Mouse (Mus musculus): ENCODE measurements at regions not wholly inside any gene's neighbourhood (a gene's known extent, or its start where the extent isn't known, plus 50 kb on each side); places are given as distances from the start of the nearest gene placed in this dataset.

GRCm38 (mm10) chr3:115793344-115794059 lies 78.6 kb upstream of the S1pr1 start:
- Histone ChIP-seq H3K4me3 (ENCODE audit: control insufficient read depth, insufficient read depth, low read length) (no peak overlapping the region), H3K36me3 (ENCODE audit: control insufficient read depth, insufficient read depth, low read length) (no peaks in the 10 kb centered on the region), H3K27me3 (ENCODE audit: control insufficient read depth, insufficient read depth, low read length) (no peaks in the 10 kb centered on the region), H3K4me1 (replicated peaks; ENCODE audit: control insufficient read depth, insufficient read depth, low read length) (peaks cover 7% of the 10 kb centered on the region), H3K27ac (ENCODE audit: control insufficient read depth, insufficient read depth, low read length) (no peak overlapping the region; the same call in 1 of the 2 replicates)
- no peak for TF ChIP-seq POLR2A (IDR thresholded peaks at IDR 0.05; ENCODE audit: control insufficient read depth, extremely low read depth, insufficient read depth, low read length, poor library complexity)
- TF ChIP-seq CTCF (IDR thresholded peaks at IDR 0.05; ENCODE audit: borderline replicate concordance, control insufficient read depth, extremely low read depth, insufficient read depth, low read length, poor library complexity) = no peak
- peak; percentile 22 for DNase-seq
- 23% methylated on average over 12 of the region's 12 CpGs for WGBS

DNA sequence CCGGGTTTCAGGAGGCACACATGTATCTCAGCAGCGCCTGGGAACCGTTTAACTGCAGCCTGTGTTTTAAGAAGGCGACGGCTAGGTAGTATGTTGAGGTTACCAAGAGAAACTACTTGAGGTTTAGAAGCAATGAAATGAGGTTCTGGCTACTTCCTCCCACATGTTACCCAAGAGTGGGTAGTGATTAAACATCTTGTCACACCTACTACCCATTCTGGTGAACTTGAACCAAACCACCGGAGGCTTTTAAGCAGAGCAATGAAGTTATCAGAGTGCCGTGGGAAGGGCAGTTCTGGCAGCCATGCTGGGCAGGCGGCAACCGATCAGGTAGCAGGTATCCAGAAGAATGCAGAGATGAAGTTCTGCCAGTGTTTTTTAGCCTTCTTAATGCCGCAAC lies 84.5 kb upstream of the S1pr1 start:
- H3K4me3 ChIP-seq (ENCODE audit: control insufficient read depth, insufficient read depth, low read length) = no peak overlapping the region
- 10% methylated on average over 10 of the region's 10 CpGs for WGBS
- H3K4me1 ChIP-seq (replicated peaks; ENCODE audit: control insufficient read depth, insufficient read depth, low read length) = peaks cover 12% of the 10 kb centered on the region
- H3K27me3 ChIP-seq (ENCODE audit: control insufficient read depth, insufficient read depth, low read length) = no peaks in the 10 kb centered on the region
- H3K27ac ChIP-seq (ENCODE audit: control insufficient read depth, insufficient read depth, low read length) = peak overlapping the region; percentile 73
- no peaks in the 10 kb centered on the region for H3K36me3 ChIP-seq (ENCODE audit: control insufficient read depth, insufficient read depth, low read length)
- TF ChIP-seq POLR2A (IDR thresholded peaks at IDR 0.05; ENCODE audit: control insufficient read depth, extremely low read depth, insufficient read depth, low read length, poor library complexity) (no peak), CTCF (IDR thresholded peaks at IDR 0.05; ENCODE audit: borderline replicate concordance, control insufficient read depth, extremely low read depth, insufficient read depth, low read length, poor library complexity) (no peak)
- peak; percentile 18 for DNase-seq

GRCm38 (mm10) chr3:115799981-115800380 lies 85.1 kb upstream of the S1pr1 start:
- Histone ChIP-seq H3K4me3 (ENCODE audit: control insufficient read depth, insufficient read depth, low read length) (no peak overlapping the region), H3K4me1 (replicated peaks; ENCODE audit: control insufficient read depth, insufficient read depth, low read length) (peaks cover 17% of the 10 kb centered on the region), H3K27me3 (ENCODE audit: control insufficient read depth, insufficient read depth, low read length) (no peaks in the 10 kb centered on the region), H3K36me3 (ENCODE audit: control insufficient read depth, insufficient read depth, low read length) (no peaks in the 10 kb centered on the region), H3K27ac (ENCODE audit: control insufficient read depth, insufficient read depth, low read length) (peak overlapping the region; percentile 86)
- no peak for DNase-seq
- TF ChIP-seq CTCF (IDR thresholded peaks at IDR 0.05; ENCODE audit: borderline replicate concordance, control insufficient read depth, extremely low read depth, insufficient read depth, low read length, poor library complexity) = no peak
- TF ChIP-seq POLR2A (IDR thresholded peaks at IDR 0.05; ENCODE audit: control insufficient read depth, extremely low read depth, insufficient read depth, low read length, poor library complexity) = no peak
- WGBS = 76% methylated on average over 2 of the region's 2 CpGs

- Histone ChIP-seq H3K36me3 (ENCODE audit: control insufficient read depth, insufficient read depth, low read length) (no peaks in the 10 kb centered on the region), H3K4me1 (replicated peaks; ENCODE audit: control insufficient read depth, insufficient read depth, low read length) (peaks cover 17% of the 10 kb centered on the region), H3K4me3 (ENCODE audit: control insufficient read depth, insufficient read depth, low read length) (no peak overlapping the region), H3K27me3 (ENCODE audit: control insufficient read depth, insufficient read depth, low read length) (no peaks in the 10 kb centered on the region), H3K27ac (ENCODE audit: control insufficient read depth, insufficient read depth, low read length) (0 out of 2 replicates have a peak overlapping the region, but pooled peaks have one; percentile 31)
- TF ChIP-seq CTCF (IDR thresholded peaks at IDR 0.05; ENCODE audit: borderline replicate concordance, control insufficient read depth, extremely low read depth, insufficient read depth, low read length, poor library complexity) = no peak
- WGBS = 24% methylated on average over 5 of the region's 5 CpGs
- DNase-seq = no peak
Observed at GRCm38 (mm10) chr3:115800873-115801272, 86.0 kb upstream of the S1pr1 start.

DNA sequence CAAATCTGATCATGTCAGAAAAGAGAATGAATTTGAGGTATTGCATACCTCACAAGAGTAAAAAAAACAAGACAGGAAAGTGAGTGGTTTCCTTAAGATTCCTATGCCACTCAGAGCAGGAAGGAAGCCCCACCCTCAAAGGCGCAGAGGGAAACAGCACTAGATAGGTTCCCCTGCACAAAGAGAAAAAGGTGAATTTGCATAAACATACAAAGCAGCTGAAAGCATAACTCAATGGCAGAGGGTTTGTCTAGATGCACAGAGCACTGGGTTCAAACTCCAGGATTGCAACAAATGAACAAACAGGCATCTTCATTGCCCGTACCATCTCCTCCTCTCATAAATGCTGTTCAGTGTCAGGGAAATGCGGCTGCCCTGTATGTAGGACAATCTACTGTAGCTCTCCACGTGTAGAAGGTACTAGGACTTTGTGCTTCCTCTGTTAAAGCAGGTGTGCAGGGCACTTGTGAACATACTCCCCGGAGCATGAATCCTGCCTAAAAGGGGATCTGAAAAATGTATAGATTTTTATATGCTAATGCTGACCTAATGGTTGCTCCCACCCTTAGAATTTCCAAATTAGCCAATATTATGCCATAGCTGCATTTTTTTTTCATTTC lies 85.9 kb upstream of the Dph5 start:
- 30% methylated on average over 5 of the region's 5 CpGs for WGBS
- H3K4me3 ChIP-seq (ENCODE audit: control insufficient read depth, insufficient read depth, low read length) = no peak overlapping the region
- DNase-seq = peak; percentile 30
- no peak for TF ChIP-seq POLR2A (IDR thresholded peaks at IDR 0.05; ENCODE audit: control insufficient read depth, extremely low read depth, insufficient read depth, low read length, poor library complexity)
- no peak for TF ChIP-seq CTCF (IDR thresholded peaks at IDR 0.05; ENCODE audit: borderline replicate concordance, control insufficient read depth, extremely low read depth, insufficient read depth, low read length, poor library complexity)
- peaks cover 17% of the 10 kb centered on the region for H3K4me1 ChIP-seq (replicated peaks; ENCODE audit: control insufficient read depth, insufficient read depth, low read length)
- H3K27ac ChIP-seq (ENCODE audit: control insufficient read depth, insufficient read depth, low read length) = peak overlapping the region; percentile 93
- H3K36me3 ChIP-seq (ENCODE audit: control insufficient read depth, insufficient read depth, low read length) = no peaks in the 10 kb centered on the region
- no peaks in the 10 kb centered on the region for H3K27me3 ChIP-seq (ENCODE audit: control insufficient read depth, insufficient read depth, low read length)

GRCm38 (mm10) chr3:115804616-115805015 lies 83.0 kb upstream of the Dph5 start:
- TF ChIP-seq POLR2A (IDR thresholded peaks at IDR 0.05; ENCODE audit: control insufficient read depth, extremely low read depth, insufficient read depth, low read length, poor library complexity) (no peak), CTCF (IDR thresholded peaks at IDR 0.05; ENCODE audit: borderline replicate concordance, control insufficient read depth, extremely low read depth, insufficient read depth, low read length, poor library complexity) (no peak)
- WGBS = 6% methylated on average over 3 of the region's 3 CpGs
- Histone ChIP-seq H3K27me3 (ENCODE audit: control insufficient read depth, insufficient read depth, low read length) (no peaks in the 10 kb centered on the region), H3K27ac (ENCODE audit: control insufficient read depth, insufficient read depth, low read length) (peak overlapping the region; percentile 86), H3K36me3 (ENCODE audit: control insufficient read depth, insufficient read depth, low read length) (no peaks in the 10 kb centered on the region), H3K4me1 (replicated peaks; ENCODE audit: control insufficient read depth, insufficient read depth, low read length) (peaks cover 14% of the 10 kb centered on the region), H3K4me3 (ENCODE audit: control insufficient read depth, insufficient read depth, low read length) (no peak overlapping the region)
- DNase-seq = no peak

All from thymus, adult 2 months (tissue).